Mouse (Mus musculus): Measurements from ENCODE around the gene Gna15.

- TF ChIP-seq CTCF (IDR thresholded peaks at IDR 0.05; ENCODE audit: low read depth) (no peak), EP300 (IDR thresholded peaks at IDR 0.05; ENCODE audit: low read depth) (no peak)
Measured at GRCm38 (mm10) chr10:81462917-81463316, 61.1 kb downstream of the Gna15 start.
